Mouse (Mus musculus) ovary, postnatal 14 days (tissue): ENCODE results near the gene Rassf1.

ENCODE experiments used
- DNase-seq: peaks from one replicate; pipeline ENCODE4 v3.0.0; 2022; ENCODE audit warnings: low spot score

The Rassf1 gene

GRCm38 (mm10) chr9:107580501-107581317, 29.4 kb downstream of the Rassf1 start, which contains the start of gene Hyal3:
Gene Hyal3 (plus strand): TSS chr9:107580818.
- peak; percentile 85 for DNase-seq

- DNase-seq, result no peak
Observed at GRCm38 (mm10) chr9:107581584-107581983, 30.2 kb downstream of the Rassf1 start.

- no peak for DNase-seq
Observed at GRCm38 (mm10) chr9:107582509-107583062, 31.2 kb downstream of the Rassf1 start.

GRCm38 (mm10) chr9:107583174-107583573, 31.8 kb downstream of the Rassf1 start:
- DNase-seq, result no peak

- DNase-seq, result no peak
Observed at GRCm38 (mm10) chr9:107586504-107586903, 35.1 kb downstream of the Rassf1 start.

GRCm38 (mm10) chr9:107586974-107587832, 35.8 kb downstream of the Rassf1 start, which contains the start of gene Ifrd2:
Gene Ifrd2 (plus strand): TSS chr9:107587642.
- peak; percentile 86 for DNase-seq

- no peak for DNase-seq
Observed at GRCm38 (mm10) chr9:107587833-107588639, 36.7 kb downstream of the Rassf1 start.

GRCm38 (mm10) chr9:107590058-107590772, 38.9 kb downstream of the Rassf1 start:
- DNase-seq, result no peak

GRCm38 (mm10) chr9:107590773-107591060, 39.4 kb downstream of the Rassf1 start:
- DNase-seq, result no peak

- no peak for DNase-seq
Observed at GRCm38 (mm10) chr9:107593101-107593976, 42.0 kb downstream of the Rassf1 start.

GRCm38 (mm10) chr9:107594281-107595062, 43.1 kb downstream of the Rassf1 start:
- DNase-seq, result no peak

GRCm38 (mm10) chr9:107596619-107597569, 45.5 kb downstream of the Rassf1 start:
- no peak for DNase-seq

- DNase-seq, result no peak
Observed at GRCm38 (mm10) chr9:107598385-107598784, 47.0 kb downstream of the Rassf1 start.

- DNase-seq, result no peak
Observed at GRCm38 (mm10) chr9:107599433-107599832, 48.1 kb downstream of the Rassf1 start.

GRCm38 (mm10) chr9:107599842-107600241, 48.5 kb downstream of the Rassf1 start:
- no peak for DNase-seq

GRCm38 (mm10) chr9:107600745-107601144, 49.4 kb downstream of the Rassf1 start:
- DNase-seq, result no peak

GRCm38 (mm10) chr9:107601275-107601674, 49.9 kb downstream of the Rassf1 start:
- no peak for DNase-seq

- DNase-seq, result peak; percentile 97
Observed at GRCm38 (mm10) chr9:107602068-107602648, 50.8 kb downstream of the Rassf1 start.
